Mouse (Mus musculus) cerebellum, adult 11-12 months (tissue): ENCODE data around the gene Smarcal1.

Experiments
- DNase-seq: peaks from one replicate; pipeline ENCODE4 v3.0.0; 2022

Smarcal1 gene

DNA sequence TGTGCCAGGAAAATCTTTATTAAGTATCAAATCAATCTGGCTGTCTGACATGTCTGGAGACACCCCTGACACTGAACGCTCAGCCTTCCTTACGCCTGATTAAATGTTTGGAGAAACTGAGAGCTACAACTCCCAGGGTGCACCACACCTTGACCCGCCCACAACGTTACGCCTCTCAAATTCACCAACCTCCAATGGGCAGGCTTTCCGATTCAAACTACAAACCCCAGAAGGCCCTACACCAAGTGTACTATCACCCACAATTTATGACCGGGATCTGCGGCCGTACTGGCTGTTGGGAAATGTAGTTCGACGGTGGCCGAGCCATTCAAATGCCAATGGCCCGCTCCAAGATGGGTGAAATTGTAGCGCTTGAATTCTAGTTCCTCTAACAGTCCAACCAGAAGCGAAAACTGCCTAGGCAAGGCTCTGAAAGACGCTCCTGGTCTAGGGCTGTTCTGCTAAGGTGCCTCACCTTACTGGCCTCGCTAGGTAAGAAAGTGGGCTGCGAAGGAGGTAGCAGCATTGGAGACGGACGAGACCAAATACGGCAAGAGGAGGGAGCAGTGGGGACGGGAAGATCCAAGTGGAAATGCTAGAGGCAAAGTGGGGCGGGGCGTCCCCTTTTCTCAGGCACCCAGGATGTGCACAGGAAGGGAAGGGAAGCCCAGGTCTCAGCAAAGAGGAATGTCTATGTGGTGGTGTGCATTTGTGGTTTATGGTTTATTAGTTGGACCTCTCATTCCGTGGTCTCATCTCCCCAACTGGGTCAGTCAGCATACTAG is at the start of gene Smarcal1:
Gene Smarcal1, plus strand, starts transcription at position 305 of the 785 bp plus-strand sequence.
- peak; percentile 96 for DNase-seq

DNA sequence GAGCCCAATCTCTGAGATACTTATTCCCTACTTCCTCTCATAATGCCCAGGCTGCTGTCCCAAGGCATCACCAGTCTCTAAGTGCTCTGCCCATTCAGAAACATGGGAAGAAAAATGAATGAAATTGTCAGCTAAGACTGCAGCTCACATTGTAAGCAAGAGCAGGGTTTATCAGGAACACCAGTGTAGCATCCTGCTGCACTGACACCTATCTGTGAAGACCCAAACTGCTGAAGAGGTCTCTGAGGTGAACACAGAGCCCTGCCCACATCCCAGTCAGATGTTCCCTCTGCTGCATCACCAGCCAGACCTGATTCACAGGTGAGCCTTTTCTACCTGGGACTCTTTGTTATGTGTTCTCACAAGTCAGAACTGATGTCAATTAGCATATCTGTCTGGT is 49.6 kb upstream of the Smarcal1 start:
- no peak for DNase-seq

DNA sequence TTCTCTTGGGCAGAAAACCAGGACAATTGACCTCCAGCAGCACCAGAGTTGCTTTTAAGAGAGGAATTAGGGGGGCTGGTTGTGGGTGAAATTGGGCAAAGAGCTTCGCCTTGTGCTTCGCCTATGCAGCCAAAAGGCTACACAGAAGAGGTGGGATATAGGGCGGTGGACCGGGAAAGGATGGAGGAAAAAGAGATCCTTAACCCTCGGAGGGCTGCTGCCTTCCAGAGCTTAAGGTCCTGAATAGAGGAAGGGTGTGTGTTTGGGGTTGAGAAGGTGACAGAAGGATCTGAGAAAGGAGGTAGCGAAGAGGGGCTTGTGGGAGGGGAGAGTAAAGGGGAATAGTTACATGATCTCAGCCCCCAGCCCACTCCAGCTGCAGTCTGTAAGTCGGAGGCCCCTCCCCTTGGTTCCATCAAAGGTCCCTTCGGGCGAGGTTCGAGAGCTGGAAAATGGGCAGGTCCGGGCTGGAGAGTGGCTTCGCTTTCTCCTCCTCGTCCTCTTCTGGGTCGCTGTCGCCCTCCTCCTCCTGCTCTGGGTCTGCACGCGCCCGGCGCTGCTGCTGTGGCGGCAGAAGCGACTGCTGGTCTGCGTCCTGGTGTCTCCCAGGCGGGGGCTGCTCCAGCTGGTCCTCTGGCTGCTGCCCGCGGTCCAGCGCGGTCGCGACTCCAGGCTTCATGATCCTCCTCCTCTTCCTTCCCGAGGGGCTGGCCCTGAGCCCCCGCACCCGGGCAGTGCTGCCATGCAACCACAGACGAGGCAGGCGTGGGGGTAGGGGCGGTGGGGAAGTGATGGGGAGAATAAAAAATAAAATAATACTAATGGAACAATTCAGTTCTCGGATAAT is 47.1 kb upstream of the Smarcal1 start:
- peak; percentile 22 for DNase-seq

DNA sequence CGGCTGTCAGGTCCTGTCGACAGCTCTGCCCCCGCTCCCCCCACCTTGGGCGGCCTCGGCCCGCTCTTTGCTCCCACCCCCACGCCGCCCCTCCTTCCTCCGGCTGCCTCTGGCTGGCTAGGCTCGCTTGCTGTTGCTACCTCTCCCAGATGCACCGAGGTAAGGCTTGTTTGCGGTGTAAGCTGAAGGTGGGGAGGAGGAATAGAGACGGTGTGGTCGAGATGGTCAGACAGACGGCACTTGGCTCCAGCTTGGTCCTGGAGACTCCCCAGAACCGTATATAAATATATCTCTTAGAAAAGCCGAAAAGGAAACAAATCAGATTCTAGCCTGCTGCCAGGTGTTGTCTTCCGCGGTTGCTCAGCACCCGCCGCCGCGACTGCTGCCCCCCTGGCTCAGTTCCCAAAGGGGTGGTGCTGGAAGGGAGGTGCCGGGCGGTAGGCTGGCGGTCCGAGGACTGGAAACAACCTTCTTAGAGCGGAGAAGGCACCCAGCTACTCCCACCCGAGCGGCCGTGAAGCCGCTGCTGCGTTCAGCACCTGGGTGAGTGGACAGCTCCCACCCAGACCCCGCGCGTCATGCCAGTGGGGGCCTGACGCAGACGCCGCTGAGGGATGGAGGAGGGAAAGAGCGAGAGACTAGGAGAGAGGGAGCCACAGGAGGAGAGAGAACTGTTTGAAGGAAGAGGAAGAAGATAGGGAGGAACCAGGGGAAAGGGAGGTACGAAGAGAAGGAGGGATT is 46.3 kb upstream of the Smarcal1 start, which contains the start of gene March4:
Gene March4, minus strand, starts transcription at position 320 of the 741 bp plus-strand sequence.
- DNase-seq = peak; percentile 43

DNA sequence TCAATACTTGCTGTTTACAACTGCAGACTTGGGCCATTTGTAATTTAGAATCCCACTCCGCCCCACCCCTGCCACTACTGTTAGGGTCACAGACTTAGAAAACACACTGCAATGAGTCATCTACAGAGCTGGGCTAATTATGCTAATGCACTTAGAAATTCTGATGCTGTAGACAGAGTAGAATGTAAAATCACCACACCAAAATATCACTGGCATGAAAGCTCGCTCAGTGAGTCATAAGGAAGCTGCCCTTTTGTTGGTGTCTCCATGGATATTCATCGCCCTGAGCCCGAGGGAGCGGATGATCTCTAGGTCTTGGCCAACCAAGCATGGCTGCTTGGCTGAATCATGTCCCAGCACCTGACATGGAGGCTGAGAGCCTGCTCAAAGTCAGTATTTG is 44.8 kb upstream of the Smarcal1 start:
- no peak for DNase-seq

DNA sequence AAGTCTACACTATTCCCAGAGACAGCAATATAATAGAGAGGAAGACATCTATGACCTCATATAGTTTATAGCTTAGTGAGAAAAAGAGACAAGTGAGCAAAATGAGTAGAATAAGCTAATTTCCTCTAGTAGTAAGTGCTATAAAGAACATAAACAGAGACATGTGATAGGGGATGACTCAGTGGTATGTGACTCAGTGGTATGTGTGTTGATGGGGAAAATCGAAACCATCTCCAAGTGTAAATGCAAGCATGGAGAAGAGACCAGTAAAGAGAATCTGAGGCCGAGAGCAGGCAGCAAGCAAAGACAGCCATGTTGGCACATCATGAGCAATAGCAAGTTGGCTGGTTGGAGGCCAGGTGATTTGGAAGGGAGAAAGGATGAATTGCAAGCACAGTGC is 32.7 kb upstream of the Smarcal1 start:
- no peak for DNase-seq

DNA sequence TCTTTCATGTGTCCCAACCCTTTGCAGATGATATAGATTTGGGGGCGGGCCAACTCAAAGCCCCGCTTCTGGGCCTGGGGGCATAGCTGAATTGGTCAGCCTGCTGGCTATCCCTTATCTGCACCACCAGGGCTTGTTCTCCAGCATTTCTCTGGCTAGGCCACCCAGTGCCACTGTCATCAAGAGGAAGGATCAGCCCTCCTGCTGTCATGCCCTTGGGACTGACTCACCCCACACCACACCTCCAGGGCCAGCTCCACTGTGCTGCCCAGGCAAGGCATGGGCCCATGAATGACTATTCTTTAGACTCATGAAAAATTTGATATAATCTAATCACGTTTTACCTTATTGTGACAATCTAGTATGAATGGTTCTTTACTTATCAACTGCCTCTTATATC is 26.6 kb upstream of the Smarcal1 start:
- DNase-seq = no peak

DNA sequence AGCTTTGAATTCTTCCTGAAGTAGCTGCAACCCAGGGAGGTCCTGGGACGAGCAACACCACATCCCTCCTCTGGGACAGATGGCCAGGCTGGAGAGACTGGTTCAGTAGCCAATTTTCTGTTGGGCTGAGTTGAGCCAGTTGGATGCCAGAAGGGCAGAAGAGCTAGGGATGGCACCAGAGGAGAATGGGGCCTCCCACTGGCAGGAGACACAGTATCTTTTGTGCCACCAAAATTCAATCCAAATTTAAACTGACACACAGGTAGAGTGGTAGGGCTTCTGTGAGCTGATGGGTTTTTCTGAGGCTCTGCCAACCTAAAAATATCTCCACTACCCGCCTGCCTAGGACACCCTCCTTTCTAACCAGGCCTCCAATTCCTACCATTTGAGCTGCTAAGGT is 24.4 kb upstream of the Smarcal1 start:
- DNase-seq = peak; percentile 89

DNA sequence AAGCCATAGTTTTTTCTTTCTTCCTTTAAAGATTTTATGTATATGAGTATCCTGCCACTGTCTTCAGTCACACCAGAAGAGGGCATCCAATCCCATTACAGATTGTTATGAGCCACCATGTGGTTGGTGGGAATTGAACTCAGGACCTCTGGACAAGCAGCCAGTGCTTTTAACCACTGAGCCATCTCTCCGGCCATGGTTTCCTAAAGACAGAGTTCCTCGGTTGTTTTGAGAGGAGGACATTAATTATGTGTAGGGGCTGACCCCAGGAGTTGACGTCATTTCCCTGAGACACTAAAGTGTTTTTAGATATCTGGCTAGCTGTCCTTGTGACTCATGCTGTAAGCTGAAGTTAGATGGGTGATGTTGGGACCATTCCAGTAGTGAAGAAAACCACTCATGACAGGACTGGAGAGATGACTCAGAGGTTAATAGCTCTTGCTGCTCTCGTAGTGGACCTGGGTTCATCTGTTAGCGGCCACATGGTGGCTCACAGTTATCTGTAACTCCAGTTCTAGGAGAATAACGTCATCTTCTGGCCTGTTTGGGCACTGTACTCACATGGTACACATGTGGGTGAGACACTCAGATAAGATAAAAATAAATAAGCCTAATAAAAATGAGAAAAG is 18.6 kb upstream of the Smarcal1 start:
- no peak for DNase-seq

DNA sequence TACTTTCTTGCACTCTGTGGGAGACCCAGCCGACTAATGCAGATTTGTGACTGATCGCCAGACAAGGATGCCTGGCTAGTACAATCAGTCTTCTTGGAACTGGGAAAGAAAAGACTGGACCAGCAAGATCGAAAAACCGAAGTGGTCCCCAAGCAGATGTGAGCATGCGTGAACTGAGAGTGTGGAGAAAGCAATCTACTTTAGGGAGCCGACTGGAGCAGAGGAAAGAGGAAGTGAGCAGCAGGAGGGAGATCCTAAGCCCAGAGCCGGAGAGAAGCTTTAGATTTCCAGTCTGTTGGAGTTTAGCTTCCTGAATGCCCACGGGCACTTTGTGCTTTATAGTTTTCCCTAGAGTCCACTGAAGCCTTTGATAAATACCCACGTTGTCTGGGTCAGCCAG is 16.0 kb upstream of the Smarcal1 start:
- DNase-seq = no peak

DNA sequence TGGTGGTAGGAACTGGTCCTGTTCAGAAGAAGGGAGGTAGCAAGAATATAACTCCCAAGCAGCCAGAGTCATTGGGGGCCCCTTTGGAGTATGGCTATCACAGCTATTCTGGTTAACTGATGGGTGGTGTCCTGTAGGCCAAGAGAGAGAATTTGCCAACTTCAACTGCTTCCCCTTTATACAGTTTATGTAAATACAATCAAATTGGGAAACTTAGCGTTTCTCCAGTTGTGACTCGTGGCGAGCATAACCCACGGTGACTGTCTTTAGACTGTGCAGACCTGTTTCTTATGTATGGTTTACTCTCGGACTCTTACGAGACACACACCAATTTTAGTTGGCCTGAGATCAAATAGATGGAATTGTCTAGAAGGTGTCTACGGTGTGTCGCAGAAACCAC is 14.3 kb upstream of the Smarcal1 start:
- no peak for DNase-seq

DNA sequence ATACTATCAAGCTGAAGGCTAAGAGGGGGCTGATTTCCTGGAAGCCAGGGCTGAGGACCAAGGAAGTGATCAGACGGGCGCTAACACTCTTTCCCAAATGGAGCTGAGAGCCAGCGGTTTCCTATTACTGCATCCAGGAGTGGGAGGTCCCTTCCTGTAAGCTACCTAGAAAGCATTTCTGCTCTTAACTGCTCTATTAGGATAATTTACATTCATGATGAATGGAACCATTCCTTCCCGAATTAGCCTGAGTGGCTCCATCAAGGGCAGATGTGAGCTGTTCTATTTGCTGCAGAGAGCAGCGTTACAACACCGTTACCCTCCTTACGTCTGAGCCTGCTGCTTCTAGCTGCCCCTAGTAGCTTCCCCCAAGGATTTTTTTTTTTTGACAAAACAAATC is 9.0 kb upstream of the Smarcal1 start:
- no peak for DNase-seq

DNA sequence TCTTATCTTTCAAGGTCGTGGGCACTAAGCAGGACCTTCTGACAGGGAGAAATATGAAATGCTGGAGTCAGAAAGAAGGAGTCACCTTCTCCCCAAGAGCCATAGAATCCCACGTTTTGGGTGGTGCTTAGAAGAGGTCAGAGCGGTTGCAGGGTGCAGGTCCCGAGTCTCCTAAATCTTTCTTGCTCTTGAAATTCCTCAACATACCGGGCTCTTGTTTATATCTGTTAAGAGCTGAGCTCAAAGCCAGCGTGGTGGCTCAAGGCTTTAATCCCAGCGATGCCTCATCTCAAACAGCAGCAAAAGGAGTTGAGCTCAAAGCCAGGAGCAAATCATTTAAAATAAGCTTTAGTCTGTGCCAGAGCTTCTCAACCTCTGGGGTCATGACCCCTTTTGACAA is 8.4 kb upstream of the Smarcal1 start:
- DNase-seq = no peak

DNA sequence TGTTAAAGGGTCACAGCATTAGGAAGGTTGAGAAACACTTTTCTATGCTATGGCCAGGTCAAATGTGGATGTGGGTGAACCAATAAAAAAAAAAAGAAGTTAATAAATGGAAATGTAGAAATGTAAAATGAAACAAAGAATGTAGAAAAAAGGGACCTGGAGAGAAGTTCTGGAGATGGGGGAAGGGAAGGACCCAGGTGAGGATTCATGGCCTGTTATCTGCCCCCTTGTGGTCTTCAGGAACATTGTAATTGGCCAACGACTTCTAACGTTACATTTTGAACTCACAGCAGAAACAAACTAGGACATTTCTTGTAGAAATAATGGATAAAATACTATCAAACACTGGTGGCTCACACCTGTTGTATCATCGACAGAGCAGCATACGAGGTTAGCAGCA is 7.9 kb upstream of the Smarcal1 start:
- no peak for DNase-seq

DNA sequence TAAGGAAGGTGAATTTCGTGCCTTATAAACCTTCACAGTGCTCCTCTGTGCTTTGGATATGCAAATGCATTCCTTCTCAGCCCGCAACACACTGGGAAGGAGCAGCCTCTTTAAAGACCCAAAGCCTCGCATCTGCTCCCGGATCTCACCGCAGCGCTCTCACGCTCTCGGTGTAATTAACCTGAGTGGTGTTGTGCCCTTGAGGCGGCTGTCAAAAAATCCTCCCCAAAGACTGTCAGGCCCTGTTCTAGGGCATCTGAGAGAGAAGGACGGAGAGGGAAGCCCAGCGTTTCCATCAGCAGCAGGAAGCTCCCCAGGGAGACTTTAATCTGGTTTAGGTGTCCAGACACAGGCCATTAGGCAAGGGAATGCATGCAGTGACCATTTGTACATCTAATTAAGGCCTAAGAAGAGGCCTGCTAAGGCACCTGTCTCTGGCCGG is 5.5 kb upstream of the Smarcal1 start:
- DNase-seq = no peak

DNA sequence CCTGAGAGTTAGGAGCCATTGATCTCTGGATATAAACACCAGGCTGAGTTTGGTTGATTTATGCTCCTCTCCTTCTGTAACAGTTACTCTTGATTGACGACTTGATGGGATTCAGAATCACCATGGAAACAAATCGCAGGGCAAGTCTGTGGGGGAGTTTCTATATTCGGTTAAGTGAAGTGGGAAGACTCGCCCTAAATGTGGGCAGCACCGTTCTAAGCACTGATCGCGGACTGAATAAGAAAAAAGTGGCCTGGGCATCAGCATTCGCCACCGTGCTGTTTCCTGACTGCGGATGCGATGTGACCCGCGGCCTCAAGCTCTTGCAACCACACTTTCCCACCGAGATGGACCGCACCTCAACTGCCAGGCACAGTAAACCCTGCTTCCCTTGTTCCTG is 4.7 kb upstream of the Smarcal1 start:
- no peak for DNase-seq

DNA sequence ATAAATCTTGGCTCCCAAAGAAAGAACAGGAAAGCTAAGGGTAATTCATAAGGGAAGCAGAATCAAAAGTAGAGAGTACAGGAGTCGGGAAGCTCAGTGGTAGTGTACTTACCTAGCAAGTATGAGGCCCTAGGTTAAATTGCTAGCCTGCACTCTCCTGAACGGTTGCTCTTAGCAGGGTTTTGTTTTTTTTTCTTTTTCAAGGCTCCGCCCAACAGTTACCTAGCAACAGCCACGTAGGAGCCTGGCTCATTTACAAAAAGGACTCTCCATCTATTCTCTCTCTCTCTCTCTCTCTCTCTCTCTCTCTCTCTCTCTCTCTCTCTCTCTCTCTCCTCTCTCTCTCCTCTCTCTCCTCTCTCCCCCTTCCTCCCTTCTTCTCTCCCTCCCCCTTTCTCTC is 4.2 kb upstream of the Smarcal1 start:
- DNase-seq = no peak

DNA sequence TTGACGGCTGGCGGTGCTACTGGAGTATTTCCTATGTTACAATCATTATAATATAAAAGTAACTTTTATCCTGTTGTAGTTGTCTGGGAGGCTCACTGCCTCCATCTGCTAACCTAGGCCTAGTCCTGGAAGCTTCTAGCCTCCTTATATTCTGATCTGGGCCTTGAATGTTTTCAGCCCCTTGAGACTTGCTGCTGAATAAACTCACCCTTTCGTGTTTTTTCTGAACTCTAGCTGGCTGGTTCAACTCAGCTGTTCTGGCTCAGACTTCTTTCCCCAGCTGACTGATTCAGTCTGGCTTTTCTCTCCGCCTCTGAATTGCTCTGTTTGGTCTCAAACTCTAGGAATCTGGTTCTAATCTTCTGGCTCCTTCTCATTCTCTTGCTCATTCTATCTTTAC is 855 bp downstream of the Smarcal1 start:
- no peak for DNase-seq

DNA sequence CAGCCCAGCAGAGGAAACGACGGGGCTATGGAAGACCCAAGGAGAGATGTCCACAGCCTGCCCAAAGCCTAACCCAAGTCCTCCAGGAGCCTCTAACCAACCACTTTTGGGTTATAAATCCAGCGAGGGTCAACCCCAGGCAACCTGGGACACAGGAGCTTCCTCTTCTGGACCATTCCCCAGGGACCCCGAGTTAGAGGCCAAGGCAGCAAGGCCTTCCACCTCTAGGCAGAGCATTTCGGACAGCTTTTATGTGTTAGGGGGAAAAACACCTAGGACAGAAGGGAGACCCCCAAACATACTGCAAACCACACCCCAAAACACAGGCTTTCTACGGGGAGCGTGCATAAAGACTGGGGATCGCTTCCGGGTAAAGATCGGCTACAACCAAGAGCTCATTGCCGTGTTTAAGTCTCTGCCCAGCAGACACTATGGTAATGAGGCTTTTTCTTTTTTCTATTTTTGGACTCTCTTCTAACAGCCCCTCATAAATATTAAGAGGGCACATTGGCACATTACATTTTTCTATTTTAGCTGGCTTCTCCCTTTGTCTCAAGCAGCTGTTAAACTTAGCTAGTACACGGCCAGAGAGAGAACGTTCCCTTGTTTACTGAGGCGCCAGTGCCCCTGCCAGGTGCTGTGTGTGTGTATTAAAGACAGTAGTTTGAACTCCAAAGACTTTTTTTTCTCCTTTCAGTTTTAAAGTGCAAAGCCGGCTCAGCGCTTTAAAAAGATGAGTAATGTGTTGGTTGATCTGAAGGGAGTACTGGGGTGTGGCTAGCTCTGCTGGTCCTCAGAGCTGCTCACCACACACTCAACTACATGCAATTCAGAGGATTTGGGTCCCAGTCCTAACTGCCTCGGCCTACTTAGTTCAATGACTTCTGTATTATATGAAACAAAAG is 3.2 kb downstream of the Smarcal1 start:
- no peak for DNase-seq

DNA sequence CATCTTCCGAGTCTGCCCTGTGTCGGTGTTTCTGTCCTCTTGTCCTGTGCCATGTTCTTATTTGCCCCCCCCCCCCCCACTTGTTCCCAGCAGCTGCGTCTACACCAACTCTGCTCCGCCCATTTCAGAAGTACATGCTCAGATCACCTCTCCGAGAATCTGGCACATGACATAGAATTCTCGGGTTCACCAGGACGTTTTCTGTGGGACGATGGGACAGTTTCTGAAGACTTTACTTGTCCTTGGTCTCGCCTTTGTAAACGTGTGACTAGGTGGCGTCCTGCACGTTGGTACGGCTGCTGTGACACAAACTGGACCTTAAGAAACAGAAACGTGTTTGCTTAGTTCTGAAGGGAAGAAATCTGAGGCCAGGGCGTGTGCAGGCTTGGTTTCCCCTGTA is 4.5 kb downstream of the Smarcal1 start:
- no peak for DNase-seq

DNA sequence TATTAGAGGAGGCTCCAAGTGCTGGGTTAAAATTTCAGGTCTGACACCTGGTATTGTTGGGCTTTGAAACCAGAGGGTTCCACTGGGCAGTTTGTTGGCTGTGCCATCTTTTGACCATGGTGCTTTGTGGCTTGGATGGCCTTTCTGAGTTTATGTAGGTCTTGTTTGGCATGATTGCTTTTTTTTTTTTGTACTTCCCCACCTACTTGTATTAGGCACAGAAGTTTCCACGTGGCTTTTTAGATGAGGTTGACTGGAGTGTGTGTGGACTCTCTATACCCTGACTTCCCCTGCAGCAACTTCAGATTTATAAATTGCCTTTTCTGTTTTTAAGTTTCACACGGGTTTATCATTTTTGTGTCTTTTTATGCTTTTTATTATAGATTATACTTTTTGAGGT is 5.7 kb downstream of the Smarcal1 start:
- no peak for DNase-seq

DNA sequence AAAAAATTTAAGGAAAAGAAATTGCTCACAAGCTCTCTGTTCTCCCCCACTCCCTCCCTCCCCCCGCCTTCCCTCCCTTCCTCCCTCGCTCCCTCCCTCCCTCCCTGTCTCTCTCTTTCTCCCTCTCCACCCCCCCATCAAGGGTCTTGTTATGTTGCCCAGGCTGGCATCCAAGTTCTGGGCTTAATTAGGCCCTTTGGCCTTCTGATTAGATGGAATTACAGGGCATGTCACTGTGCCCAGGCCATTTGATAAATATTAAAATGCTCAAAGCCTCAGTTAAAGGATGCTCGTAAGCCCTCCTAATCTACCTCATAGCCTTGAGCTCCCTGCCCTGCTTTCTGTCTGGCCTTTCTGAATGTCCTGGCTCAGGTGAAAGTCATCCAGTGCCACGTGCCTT is 7.6 kb downstream of the Smarcal1 start:
- no peak for DNase-seq
